Mouse (Mus musculus) heart, postnatal 36 days (tissue): ENCODE data around the gene Macf1. TPM values are rescaled to one million over a fixed set of nuclear protein-coding genes. Genes with fewer than 3 reads are reported as not detected.
A peak's percentile ranks its signal among the peaks of the same experiment; 100 is the strongest.
"Not testable (repeated sequence)": the region's sequence is repeated elsewhere in the genome, so short reads cannot be mapped to it uniquely, and the experiment has no call there.

Source experiments
- DNase-seq, 2 experiments: peaks; one replicate each; pipeline ENCODE4 v3.0.0; 2021 to 2022
- intact Hi-C: fragments of 180-260 bp; cut with DNase I; formaldehyde crosslinking; loops from one replicate; pipeline ENCODE4 v1.15.1; 2025
- total RNA-seq, 2 experiments: library from RNA; stranded (reverse); gene quantifications; 2 replicates each; pipeline ENCODE4 v1.2.3; 2021

Macf1 gene
- total RNA-seq, 2 experiments from 2014 or later: 228 to 240 TPM

DNA sequence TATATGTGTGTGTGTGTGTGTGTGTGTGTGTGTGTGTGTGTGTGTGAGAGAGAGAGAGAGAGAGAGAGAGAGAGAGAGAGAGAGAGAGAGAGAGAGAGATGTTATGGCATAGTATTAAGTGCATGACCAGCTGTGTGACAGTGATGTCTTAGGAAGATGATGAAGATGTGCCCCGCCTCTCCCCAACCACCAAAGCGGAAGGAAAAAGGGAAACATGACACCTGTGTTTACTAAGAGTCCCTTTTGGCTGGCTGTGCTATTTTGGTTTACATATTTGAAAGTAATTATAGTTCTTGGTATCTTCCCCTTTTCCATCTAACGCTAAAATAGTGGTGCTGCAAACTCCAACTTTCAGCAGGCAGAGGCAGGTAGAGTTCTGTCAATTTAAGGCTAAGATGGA, 291.2 kb downstream of the Macf1 start:
- no peak for DNase-seq
- intact Hi-C loops: loop anchor here (5.0 kb wide), 2 partner anchors 39 to 54 kb away; no protein-coding TSS in a partner anchor

DNA sequence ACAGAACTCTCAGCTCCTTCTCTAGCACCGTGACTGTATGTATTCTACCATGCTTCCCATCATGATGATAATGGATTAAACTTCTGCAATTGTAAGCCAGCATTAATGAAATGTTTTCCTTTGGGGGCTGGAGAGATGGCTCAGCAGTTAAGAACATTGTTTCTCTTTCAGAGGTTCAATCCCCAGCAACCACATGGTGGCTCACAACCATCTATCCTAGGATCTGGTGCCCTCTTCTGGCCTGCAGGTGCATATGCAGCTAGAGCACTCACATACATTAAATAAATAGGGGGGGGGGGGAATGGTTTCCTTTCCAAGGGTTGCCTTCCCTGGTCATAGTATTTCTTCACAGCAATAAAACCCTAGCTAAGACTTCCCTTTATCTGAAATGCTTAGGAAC, 292.0 kb downstream of the Macf1 start:
- intact Hi-C loops: loop anchor here (5.0 kb wide), 2 partner anchors 40 to 55 kb away; no protein-coding TSS in a partner anchor
- no peak for DNase-seq

DNA sequence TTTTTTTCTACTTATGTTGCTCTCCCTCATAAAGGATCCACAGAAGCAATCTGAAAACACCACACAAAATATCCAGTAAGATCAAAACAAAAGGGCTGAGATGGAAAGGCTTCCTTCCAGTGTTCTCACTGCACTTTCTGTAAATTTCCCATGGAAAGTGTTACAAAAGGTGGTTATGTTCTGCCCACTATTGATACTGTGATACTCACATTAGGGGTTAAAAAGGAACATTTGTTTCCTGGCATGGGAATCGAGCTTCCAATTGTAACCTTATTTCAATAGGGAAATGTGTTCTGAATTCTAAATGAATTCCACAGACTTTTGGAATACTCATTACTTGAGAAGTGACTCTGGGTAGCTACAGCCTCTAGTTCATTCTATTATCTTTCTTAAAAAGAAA, 299.1 kb downstream of the Macf1 start:
- DNase-seq: no peak
- intact Hi-C loops: no loop called here

DNA sequence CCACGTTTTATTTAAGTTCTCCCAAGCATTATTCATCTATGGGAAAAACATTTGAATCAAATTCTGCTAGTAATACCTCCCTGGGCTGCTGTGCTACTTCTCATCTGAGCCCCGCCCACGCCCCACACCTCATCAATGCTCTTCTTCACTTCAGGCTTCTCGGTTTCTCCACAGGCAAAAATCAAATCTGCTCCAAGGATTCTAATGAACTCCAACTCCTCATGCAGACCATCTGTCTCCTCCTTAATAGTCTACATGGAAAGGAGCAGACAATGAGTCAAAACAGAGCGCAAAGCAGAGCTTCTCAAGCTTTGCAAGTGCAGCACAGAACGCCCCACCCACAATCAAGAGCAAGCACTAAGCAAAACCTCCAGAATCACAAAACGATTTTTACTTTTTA, 301.0 kb downstream of the Macf1 start:
- no peak for DNase-seq
- intact Hi-C loops: no loop called here

DNA sequence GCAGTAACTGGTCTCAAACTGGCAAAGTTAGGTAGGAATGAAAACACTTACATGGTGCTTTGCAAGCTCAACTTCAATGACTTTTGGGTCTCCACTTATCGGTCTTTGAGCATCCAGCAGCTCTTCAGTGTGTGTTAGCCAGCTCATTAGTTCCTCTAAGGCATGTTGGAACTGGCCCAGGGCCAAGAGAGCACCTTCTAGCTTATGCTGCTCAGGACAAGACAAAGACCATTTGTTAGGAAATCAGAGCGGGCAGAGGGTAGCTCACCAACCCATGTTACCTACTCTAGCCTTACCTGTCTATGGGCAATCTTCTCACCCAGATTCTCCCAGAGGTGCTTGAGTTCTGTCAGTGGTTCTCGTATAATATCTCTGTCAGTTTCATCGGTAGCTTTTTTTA, 302.1 kb downstream of the Macf1 start:
- no peak for DNase-seq
- intact Hi-C loops: no loop called here

DNA sequence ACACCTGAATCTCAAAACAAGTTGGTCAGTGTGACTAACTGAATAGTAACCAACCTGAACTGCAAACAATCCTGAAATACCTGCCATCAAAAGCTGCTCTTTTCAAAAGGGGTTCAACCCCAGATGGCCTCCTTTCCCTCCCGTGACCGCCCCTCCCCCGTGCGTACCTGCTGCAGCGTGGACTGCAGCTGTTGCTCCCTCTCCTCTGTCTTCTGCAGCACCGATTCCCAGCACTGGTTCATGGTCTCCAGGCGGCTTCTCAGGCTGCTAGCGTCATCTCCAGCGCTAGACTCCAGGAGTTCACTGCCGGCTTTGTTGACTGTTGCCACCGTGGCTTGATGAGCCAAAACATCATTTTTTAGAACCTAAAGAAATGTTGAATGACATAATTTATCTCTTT, 302.6 kb downstream of the Macf1 start:
- DNase-seq: no peak
- intact Hi-C loops: loop anchor here (2.0 kb wide), 1 partner anchor 17 kb away; no protein-coding TSS in a partner anchor

DNA sequence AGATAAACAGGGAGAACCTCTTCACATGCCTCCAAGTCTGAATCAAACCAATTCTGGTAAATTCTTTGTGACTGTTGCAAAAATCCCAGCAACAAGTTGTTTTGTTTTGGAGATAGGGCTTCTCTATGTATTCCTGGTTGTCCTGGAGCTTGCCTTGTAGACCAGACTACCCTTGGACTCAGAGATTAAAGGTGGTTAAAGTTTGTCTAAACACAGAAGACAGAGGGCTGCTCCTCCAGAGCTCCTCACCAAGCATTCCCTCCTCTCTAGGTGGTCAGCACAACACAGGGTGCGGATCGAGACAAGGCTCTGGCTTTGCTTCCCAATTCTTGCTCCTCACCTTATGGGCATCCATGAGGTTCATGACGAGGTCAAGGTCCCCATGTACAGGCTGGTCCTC, 308.1 kb downstream of the Macf1 start:
- intact Hi-C loops: no loop called here

DNA sequence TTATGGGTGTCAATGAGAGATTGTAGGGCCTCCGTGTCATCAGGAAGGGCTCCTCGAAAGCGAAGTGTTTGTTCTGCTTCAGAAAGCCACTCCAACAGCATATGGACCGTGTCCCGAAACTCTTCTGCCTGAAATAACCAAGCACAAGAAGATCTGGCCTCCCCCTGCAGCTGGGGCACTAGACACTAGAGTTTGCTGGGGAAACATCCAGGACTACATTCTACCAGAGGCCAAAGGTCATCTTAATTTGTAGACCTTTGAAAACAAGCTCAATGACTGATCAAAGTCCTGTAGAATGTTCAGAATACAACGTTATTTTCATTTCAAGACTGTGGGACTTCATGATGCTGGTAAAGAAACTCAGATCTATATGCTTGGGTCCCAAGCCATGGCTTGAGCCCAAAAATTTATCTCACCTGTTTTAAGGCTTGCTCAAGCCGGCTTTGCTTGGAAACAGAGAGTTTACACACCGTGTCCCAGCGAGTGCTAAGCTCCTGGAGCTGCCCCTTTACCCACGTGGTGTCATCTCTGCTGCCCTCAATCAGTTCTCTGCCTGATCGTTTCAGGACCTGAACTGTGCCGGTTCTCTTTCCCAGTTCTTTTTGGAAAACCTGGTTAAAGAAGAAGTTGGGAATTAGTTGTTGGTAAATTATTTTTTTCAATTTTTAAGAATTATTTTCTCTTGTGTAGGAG, 309.7 kb downstream of the Macf1 start:
- DNase-seq: no peak
- intact Hi-C loops: no loop called here

More for the DNA sequence above, 308.1 kb downstream of the Macf1 start:
- DNase-seq: no peak

DNA sequence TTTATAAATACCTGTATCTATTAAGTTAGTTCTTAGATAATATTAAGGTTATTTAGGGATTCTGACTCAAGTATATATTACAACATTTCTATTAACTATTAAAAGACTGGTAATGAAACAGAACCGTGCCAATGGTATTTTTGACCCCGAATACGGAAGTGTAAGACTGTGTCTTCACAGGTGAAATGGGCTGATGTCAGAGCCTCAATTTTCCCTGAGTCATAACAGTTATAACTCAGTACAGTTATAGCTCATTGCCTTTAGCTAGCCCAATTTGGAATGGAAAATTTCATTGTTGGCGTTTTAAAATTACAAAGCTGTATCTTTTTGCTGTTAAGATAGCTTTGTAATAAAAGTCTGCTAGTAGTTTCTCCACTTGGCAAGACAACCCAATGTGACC, 320.6 kb downstream of the Macf1 start:
- intact Hi-C loops: no loop called here
- DNase-seq: no peak

DNA sequence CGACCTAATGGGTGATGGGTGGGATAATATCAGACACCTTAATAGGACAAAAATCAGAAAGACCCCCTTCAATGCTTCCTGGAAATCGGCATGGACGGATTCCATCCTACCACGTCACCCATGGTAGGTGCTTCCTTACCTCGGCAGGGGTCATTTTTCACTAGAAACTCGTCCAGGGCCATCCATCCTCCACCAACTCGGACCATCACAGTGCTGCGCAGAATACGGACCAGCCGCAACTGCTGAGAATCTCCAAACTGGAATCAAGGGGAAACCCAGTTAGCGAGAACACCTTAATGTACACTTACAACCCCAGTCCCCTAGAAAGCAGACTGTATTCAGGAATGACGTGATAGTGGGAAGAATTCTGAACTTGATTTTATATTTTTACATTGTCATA, 323.4 kb downstream of the Macf1 start:
- intact Hi-C loops: no loop called here
- no peak for DNase-seq

DNA sequence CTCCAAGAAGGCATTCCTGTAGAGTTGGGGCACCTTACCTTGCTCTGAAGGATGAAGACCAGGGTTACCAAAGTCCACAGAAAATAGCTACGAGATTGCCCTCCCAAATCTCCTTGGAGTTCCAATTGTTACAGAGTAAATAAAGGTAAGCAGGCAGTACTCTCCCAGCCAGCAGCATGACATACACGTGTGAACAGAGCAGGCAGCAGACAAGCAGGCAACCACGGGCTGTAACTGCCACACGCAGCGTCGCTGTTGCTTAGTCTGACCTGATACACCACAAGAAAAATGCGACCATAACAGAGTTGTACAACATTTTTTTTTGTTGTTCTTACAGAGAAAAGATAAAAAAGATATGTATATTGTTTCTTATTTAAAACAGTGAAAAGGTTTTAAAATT, 325.5 kb downstream of the Macf1 start:
- intact Hi-C loops: no loop called here
- DNase-seq: no peak

DNA sequence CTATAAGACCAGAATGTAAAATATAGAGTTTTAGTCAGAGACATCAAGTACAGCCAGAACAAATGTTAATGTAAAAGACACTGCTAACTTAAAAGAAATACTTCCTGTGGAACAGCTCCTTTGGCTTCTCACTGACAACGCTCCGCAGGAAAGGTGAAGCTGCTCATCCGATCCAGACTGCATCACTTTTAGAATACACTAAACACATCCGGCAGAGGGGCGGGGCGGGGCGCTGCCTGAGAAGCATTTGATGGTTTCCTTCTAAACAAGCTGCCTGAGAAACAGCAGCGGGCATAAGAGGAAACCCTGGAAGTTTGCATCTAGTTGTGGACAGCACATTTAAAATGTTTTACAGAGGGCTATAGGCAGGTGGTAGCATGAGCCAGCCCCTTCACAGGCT, 328.2 kb downstream of the Macf1 start:
- no peak for DNase-seq

DNA sequence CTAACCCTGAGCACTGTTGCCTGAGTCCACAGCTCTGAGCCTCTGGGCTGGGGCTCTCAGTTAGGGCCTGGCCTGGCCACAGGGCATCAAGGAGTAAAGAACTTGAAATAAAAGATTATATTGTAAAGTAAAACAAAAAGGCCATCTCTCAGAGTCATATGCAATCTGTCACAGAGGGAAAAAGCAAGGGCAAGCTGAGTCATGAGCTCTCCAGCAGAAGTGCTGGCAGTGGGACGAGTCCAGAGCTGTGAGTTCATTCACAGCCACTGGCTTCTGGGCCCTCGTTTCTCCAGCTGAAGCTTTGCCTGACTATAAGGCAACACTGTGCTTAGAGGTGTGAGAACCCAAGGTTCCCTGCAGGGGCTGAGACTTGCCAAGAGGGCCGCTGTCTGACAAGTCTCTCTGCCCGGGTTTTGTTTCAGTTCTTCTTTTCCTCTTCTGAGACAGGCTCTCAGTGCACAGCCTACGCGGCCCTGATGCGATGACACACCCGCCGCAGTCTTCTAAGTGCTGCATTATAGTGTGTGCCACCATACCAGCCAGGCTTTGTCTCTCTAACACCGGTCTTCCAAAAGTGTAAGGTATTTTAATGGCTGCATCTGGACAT, 330.8 kb downstream of the Macf1 start:
- intact Hi-C loops: no loop called here
- DNase-seq: no peak

More for the DNA sequence above, 328.2 kb downstream of the Macf1 start:
- intact Hi-C loops: no loop called here

DNA sequence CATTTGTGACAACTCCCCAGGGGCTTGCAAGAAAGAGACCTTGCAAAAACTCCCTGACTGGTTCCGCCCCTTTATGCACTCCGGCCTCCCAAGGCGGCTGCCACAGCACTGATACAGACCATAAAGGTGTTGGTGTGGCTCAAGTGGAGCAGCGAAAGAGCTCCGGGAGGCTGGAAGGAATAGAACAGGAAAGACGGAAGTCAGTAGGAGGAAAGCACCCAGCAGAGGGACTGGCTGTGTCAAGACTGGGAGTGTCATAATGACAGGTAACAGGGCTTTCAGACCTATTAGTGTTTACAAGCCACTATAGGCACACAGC, 340.7 kb downstream of the Macf1 start:
- intact Hi-C loops: loop anchor here (5.0 kb wide), 1 partner anchor 36 kb away; no protein-coding TSS in a partner anchor
- no peak for DNase-seq

DNA sequence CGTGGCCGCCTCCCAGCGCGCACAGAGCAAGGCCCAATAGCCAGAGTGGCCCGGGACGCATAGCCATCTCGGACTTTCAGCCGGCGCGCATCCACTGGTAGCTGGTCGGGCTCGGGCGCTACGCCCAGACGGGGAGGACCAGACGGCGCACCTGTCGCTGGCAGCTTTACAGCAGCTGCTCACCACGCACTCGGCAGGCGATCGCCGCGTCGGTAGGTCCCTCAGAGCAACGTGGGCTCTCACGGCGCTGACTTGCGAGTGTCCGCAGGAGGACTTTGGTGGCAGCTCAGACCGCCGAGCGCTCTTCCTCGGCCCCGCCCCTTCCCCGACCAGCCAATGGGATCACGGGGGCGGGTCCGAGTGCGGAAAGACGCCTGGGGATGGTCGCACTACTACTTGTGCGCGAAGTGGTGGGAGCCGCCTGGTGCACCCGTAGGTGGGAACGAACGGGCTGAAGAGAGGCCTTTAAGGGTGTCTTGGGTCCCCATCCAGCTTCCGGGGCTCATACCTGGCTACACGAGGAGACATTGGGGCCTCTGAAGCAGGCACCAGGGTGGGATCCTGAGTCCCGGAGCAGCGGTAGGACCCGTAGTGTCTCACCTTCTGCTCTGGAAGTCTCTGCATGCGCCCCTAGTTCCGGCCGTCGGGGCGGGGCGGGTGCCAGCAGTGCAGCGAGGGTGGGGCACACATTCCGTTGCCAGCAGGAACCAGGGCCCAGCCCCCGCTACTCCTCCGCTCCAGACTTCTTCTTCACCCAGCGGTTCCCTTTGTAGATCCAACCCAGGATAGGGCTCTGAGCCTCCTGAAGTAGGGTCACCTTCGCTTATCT, 341.3 kb downstream of the Macf1 start, which contains the start of gene Bmp8a:
Bmp8a (minus strand) TSS at position 611 of the 829 bp plus-strand sequence.
- peak; percentile 64 to 70 for DNase-seq
- intact Hi-C loops: loop anchor here (5.0 kb wide), 1 partner anchor 36 kb away; no protein-coding TSS in a partner anchor

DNA sequence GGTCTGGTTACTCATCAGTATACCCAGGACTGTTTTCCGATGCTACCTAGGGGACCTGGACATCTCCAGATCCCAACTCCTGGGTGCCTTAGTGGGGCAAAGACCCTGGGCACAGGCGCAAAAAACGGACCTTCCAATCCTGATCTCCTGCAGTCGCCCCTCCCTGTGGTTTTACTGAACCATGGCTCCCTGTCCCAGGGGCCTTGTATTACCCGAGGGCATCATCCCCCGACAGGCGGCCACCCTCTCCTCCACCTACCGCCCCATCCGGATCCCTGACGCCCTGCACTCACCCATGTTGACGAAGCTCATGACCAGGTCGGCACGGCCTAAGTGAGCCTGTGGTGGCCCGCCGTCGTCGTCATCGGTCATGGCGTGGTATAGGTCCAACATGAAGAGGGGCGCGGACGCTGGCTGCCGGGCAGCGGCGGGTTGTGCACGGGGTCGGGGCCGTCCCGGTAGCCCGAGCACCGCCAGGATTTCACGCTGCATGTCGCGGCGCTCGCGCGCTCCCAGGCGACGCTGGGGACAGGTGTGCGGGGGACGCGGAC, 342.0 kb downstream of the Macf1 start:
- intact Hi-C loops: loop anchor here (5.0 kb wide), 1 partner anchor 35 kb away; no protein-coding TSS in a partner anchor
- DNase-seq: no peak

DNA sequence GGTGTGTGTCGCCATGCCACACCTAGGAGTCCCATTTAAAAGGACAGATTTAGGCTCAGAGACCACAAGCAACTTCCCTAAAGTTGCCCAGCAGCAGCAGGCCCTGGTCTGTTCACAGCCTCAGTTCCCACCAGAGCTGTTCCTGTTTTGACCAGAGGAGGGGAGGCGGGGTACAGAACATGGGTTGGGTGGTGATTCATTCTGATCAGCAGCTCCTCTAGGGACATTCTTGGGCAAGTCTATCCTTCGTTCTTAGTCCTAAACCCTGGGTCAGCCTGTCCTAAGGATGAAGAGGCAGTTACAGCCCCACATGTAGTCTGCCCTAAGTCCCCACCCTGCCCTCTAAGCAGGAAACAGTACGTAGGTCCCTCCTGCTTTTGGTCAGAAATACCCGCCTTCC, 343.9 kb downstream of the Macf1 start:
- intact Hi-C loops: loop anchor here (5.0 kb wide), 1 partner anchor 33 kb away; no protein-coding TSS in a partner anchor
- DNase-seq: no peak

DNA sequence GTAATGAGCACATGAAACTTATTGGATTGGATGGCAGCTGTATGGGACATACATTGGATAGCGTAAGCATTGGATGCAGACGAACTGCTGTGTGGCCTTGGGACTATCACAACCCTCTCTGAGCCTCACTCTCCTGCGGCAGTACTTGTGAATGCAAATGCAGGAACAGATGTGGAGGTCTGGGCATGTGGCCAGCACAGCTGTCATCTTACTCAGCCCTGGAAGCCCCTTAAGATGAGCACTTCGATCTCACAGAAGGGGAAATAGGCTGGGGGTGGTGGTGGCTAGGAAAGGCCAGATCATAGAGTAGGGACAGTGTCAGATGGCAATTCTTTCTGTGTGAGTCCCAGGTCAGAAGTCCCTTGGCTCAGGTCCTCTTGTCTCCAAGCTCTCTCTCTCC, 346.5 kb downstream of the Macf1 start:
- no peak for DNase-seq
- intact Hi-C loops: no loop called here

DNA sequence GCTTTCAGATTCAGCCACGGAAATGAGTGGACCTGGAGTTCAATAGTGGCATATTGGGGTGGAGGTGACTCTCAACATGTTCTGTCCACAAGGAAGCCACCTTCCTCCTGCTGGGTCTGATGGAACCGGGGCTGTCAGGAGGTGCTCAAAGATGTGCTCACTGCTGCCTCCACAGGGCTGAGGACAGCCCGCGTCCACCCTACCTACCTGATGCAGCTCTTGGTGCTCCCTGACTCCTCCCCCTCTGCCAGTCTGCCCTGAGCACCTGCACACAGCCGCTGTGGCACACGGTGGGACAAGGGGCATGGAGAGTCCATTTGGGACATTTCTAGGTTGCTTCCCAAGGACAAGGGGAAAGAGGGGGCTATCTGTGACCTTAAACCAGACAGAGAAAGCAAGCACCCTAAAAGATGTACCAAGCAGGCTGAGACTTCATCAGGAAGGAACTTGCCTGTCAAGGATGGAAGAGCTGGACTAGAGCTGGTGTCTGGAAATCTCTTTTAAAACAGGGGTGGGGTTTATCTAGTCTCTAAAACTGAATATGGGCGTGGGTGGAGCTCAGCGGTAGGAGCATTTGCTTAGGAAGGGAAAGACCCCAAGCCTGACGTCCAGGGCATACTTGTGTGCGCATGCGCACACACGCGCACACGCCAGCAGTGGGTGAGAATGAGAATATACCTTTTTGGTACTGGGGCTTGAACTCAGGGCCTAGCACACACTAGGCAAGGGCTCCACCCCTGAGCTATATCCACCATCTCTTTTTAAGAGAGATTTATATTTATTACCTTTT, 348.2 kb downstream of the Macf1 start:
- intact Hi-C loops: no loop called here
- DNase-seq: no peak

DNA sequence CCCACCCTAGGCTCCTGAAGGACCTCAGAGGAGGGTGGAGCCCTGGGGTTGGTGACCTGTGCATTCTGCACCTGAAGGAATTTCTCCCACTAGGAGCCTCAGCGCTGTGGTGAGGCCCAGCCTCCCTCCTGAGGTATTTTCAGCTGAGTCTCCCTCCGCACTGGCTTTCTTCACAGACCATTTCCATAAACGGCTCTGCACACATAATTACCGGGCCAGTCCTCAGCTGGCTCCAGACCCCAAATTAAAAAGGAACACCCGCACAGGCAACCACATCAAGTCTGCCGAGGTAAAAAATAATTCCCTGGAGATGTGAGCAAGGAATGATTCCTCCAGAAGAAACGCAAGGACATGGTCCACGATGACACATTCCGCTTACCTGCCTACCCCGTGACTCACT, 348.9 kb downstream of the Macf1 start:
- DNase-seq, intact Hi-C loops: not testable (repeated sequence)
